ENCODE assay signal across 9 mouse cellular contexts in the genomic region with DNA sequence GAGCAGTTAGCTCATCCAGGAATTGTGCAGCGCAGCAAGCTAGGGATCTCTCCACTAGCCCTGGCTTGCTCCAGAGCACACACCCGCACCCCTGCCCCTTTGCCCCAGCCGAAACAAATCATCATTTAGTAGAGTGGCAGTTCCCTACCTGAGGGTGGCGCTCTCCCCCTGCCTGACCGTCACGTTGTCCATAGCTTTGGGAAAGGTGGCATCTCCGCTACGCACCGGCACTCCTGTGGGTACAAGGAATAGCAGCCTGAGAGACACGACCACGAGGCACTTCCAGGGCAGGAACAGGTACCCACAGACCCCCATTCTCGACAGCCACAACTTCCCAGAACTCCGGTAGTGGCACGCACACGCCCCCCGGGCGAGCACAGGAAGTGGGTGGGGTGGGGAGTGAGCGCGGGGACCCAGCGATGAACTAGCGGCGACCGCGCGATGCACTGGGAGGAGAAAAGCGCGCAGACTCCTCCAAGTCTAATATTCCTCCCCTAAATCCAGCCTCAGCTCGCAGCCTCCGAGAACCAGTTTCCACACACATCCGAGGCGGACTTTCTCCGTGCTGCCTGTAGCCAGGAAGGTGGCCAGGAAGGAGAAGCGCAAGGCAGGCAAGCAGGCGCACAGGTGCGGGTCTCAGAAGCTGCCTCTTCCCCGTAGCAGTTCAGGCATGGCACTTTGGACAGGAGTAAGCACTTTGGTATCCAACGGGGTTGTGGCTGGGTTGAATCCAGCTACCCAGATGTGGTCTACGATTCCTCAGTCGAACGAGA.
DNase-seq lines count a peak whose midpoint lies in the region; ATAC-seq and TF ChIP-seq lines count a peak whose summit lies in the region.
"Had no signal": no experiment of that assay in that cellular context is flagged by ENCODE, and none has a peak within 500 bp of the region (broad histone marks: within the 10 kb centered on the region; RNA-seq: fewer than 3 reads in every experiment).

No protein-coding gene starts in this region.

- ATAC-seq in forebrain, embryonic 12.5 days (ENCODE audit: low FRiP score): peak; percentile 64
- peak; percentile 57 for ATAC-seq in hindbrain, embryonic 12.5 days (ENCODE audit: low FRiP score)
- ATAC-seq in midbrain, embryonic 13.5 days: peak; percentile 46

- H3K27ac ChIP-seq in ES-Bruce4 (ENCODE audit: insufficient read depth, low read length): no peak overlapping the region
- no peak overlapping the region for H3K27ac ChIP-seq in brown adipose tissue, adult 24 weeks (replicated peaks; ENCODE audit: low read depth, low read length)
- peak overlapping the region; percentile 80 for H3K27ac ChIP-seq in forebrain, embryonic 12.5 days
- H3K27ac ChIP-seq in hindbrain, embryonic 12.5 days: peak overlapping the region; percentile 92
- H3K27ac ChIP-seq in midbrain, embryonic 13.5 days: peak overlapping the region; percentile 90

- H3K36me3 ChIP-seq in ES-Bruce4 (ENCODE audit: control insufficient read depth, insufficient read depth, low read length, poor library complexity, severe bottlenecking): no peaks in the 10 kb centered on the region
- H3K36me3 ChIP-seq in forebrain, embryonic 12.5 days (replicated peaks): no peaks in the 10 kb centered on the region
- no peaks in the 10 kb centered on the region for H3K36me3 ChIP-seq in hindbrain, embryonic 12.5 days
- H3K36me3 ChIP-seq in midbrain, embryonic 13.5 days: no peaks in the 10 kb centered on the region

- TF ChIP-seq EP300 in ES-Bruce4 (IDR thresholded peaks at IDR 0.05; ENCODE audit: insufficient read depth, low read depth, low read length): 0 out of 2 replicates have a peak, but pooled peaks have one; percentile 13

- peaks cover 6% of the 10 kb centered on the region for H3K27me3 ChIP-seq in ES-Bruce4 (ENCODE audit: control insufficient read depth, insufficient read depth, low read length, poor library complexity, severe bottlenecking)
- peaks cover 43% of the 10 kb centered on the region for H3K27me3 ChIP-seq in forebrain, embryonic 12.5 days
- H3K27me3 ChIP-seq in hindbrain, embryonic 12.5 days: peaks cover 27% of the 10 kb centered on the region
- peaks cover 32% of the 10 kb centered on the region for H3K27me3 ChIP-seq in midbrain, embryonic 13.5 days

- peak overlapping the region; percentile 41 for H3K9ac ChIP-seq in ES-Bruce4 (ENCODE audit: low read depth, poor library complexity, severe bottlenecking)
- H3K9ac ChIP-seq in forebrain, embryonic 12.5 days: peak overlapping the region; percentile 69
- H3K9ac ChIP-seq in hindbrain, embryonic 12.5 days: peak overlapping the region; percentile 75
- peak overlapping the region; percentile 78 for H3K9ac ChIP-seq in midbrain, embryonic 13.5 days (replicated peaks)

- no peak for TF ChIP-seq POLR2A in ES-Bruce4 (IDR thresholded peaks at IDR 0.05; ENCODE audit: insufficient read depth, low read length)

- intact Hi-C loops in left cerebral cortex, postnatal 25 days (cut with DNase I): loop anchor here (2.0 to 5.0 kb wide), 5 partner anchors 47 to 231 kb away; no protein-coding TSS in a partner anchor

- H3K4me2 ChIP-seq in forebrain, embryonic 12.5 days: peak overlapping the region; percentile 87
- H3K4me2 ChIP-seq in hindbrain, embryonic 12.5 days (replicated peaks): peak overlapping the region; percentile 96
- peak overlapping the region; percentile 81 for H3K4me2 ChIP-seq in midbrain, embryonic 13.5 days (replicated peaks)

- H3K9me3 ChIP-seq in ES-Bruce4 (replicated peaks; ENCODE audit: control insufficient read depth, insufficient read depth, low read length, poor library complexity, severe bottlenecking): no peaks in the 10 kb centered on the region
- H3K9me3 ChIP-seq in forebrain, embryonic 12.5 days: no peaks in the 10 kb centered on the region
- H3K9me3 ChIP-seq in hindbrain, embryonic 12.5 days (replicated peaks): no peaks in the 10 kb centered on the region
- no peaks in the 10 kb centered on the region for H3K9me3 ChIP-seq in midbrain, embryonic 13.5 days
- H3K9me3 ChIP-seq: megakaryocyte, embryonic 14.5 days had no signal

- peak; percentile 73 to 81 for DNase-seq in left cerebral cortex, postnatal 25 days (ENCODE audit: low spot score in 2 of 2)
- peak; percentile 41 for DNase-seq in testis, postnatal 10 days (ENCODE audit: low spot score)
- no peak for DNase-seq in spleen, adult 18-20 months

- under 1% methylated on average over 40 of the region's 40 CpGs for WGBS in forebrain, embryonic 12.5 days
- under 1% methylated on average over 40 of the region's 40 CpGs for WGBS in hindbrain, embryonic 12.5 days
- WGBS in midbrain, embryonic 13.5 days: under 1% methylated on average over 40 of the region's 40 CpGs

- peak overlapping the region; percentile 79 for H3K4me3 ChIP-seq in ES-Bruce4 (ENCODE audit: low read depth, low read length)
- H3K4me3 ChIP-seq in brown adipose tissue, adult 24 weeks (ENCODE audit: insufficient read depth, low read depth, low read length): peak overlapping the region; percentile 41
- peak overlapping the region; percentile 57 for H3K4me3 ChIP-seq in forebrain, embryonic 12.5 days (replicated peaks)
- peak overlapping the region; percentile 53 for H3K4me3 ChIP-seq in hindbrain, embryonic 12.5 days
- H3K4me3 ChIP-seq in midbrain, embryonic 13.5 days (replicated peaks): peak overlapping the region; percentile 49
- H3K4me3 ChIP-seq: megakaryocyte, embryonic 14.5 days had no signal

- peak; percentile 69 for TF ChIP-seq CTCF in ES-Bruce4 (IDR thresholded peaks at IDR 0.05; ENCODE audit: low read depth, low read length)

- no peaks in the 10 kb centered on the region for H3K4me1 ChIP-seq in ES-Bruce4 (ENCODE audit: control insufficient read depth, insufficient read depth, low read length)
- H3K4me1 ChIP-seq in brown adipose tissue, adult 24 weeks (ENCODE audit: control insufficient read depth, insufficient read depth, insufficient read length, low read length): no peaks in the 10 kb centered on the region
- H3K4me1 ChIP-seq in forebrain, embryonic 12.5 days: peaks cover 13% of the 10 kb centered on the region; the same call in 1 of the 2 replicates
- H3K4me1 ChIP-seq in hindbrain, embryonic 12.5 days: peaks cover 6% of the 10 kb centered on the region
- H3K4me1 ChIP-seq in midbrain, embryonic 13.5 days (replicated peaks): peaks cover 41% of the 10 kb centered on the region
- H3K4me1 ChIP-seq: megakaryocyte, embryonic 14.5 days had no signal

Comparison
In these comparisons a context has a peak if more than half of its experiments do, and no peak if none do; other contexts are left out.
1. H3K27ac ChIP-seq: peak in forebrain, embryonic 12.5 days (single experiment), hindbrain, embryonic 12.5 days (single experiment) and midbrain, embryonic 13.5 days (single experiment); none in ES-Bruce4 (single experiment) and brown adipose tissue, adult 24 weeks (single experiment).
2. DNase-seq: peak in left cerebral cortex, postnatal 25 days (2 of 2) and testis, postnatal 10 days (single experiment); none in spleen, adult 18-20 months (0 of 2).
3. Peak in every context shown above with its lines, with median percentiles within 50 percentile points of each other: H3K4me3 ChIP-seq, H3K9ac ChIP-seq, ATAC-seq and H3K4me2 ChIP-seq.